Mouse (Mus musculus) kidney, adult 2 months (tissue): ENCODE results near the gene Pimreg.

Source experiments
- CTCF ChIP-seq: fragments of 200-500 bp; conservative IDR thresholded peaks from 2 replicates; pipeline ENCODE4 v1.5.1; 2011; ENCODE audit warnings: low read depth, mild to moderate bottlenecking, control low read depth, low read length, moderate library complexity, mixed read lengths; ENCODE audit not compliant: insufficient read depth, insufficient read length
- POLR2A ChIP-seq: fragments of 200-500 bp; IDR thresholded peaks from one replicate; pipeline ENCODE4 v1.6.1; 2011; ENCODE audit warnings: low read depth, low read length, control low read depth

- no peak for TF ChIP-seq POLR2A
- no peak for TF ChIP-seq CTCF
Observed at GRCm38 (mm10) chr11:72005547-72005946, 36.3 kb upstream of the Pimreg start.
